Mouse (Mus musculus) urinary bladder, adult 18-20 months (tissue): Measurements from ENCODE around the gene Gal3st2.
A peak's percentile ranks its signal among the peaks of the same experiment; 100 is the strongest.
"Not testable (repeated sequence)": the region's sequence is repeated elsewhere in the genome, so short reads cannot be mapped to it uniquely, and the experiment has no call there.

Source experiments
- DNase-seq, 2 experiments: peaks; one replicate each; pipeline ENCODE4 v3.0.0; 2022; ENCODE audit warnings: low spot score in 2 of 2, mixed read lengths in 2 of 2

The Gal3st2 gene

GRCm38 (mm10) chr1:93861048-93861447, at the start of gene Gal3st2:
TSS of gene Gal3st2 (plus strand) at chr1:93861306.
- not testable (repeated sequence) for DNase-seq

- no peak for DNase-seq
Observed at GRCm38 (mm10) chr1:93811495-93812039, 49.5 kb upstream of the Gal3st2 start.

- DNase-seq, result no peak
Observed at GRCm38 (mm10) chr1:93817823-93818532, 43.1 kb upstream of the Gal3st2 start.

- DNase-seq, result no peak
Observed at GRCm38 (mm10) chr1:93818722-93819121, 42.4 kb upstream of the Gal3st2 start.

DNA sequence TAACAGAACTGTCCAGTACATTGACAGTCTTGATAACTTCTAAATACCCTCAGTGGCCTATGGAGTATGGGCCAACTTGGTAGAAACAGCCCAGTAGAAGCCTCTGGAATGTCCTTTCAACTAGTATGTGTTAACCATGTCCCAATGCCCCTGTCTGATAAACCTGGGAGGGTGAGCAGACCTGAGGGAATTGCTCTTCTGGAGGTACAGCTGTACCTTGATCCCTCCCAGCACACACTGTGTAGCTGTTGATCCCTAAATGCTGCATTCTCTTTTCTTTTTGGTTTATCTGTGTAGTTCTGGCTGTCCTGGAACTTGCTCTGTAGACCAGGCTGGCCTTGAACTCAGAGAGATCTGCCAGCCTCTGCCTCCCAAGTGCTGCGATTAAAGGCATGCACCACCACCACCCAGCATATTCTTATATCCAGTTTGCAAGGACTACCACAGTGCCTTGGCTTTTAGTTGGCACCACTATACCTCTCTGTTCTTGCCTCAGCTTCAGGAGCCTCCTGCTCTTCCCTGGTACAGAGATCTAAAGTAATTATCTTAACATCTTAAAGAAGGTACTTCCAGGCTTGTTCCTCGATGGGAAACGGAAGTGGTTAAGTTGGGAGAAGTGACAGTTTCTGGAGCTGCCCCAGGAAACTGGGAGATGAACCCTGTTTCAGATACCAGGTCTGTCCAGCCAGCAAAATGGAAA, 37.2 kb upstream of the Gal3st2 start:
- DNase-seq, result no peak

DNA sequence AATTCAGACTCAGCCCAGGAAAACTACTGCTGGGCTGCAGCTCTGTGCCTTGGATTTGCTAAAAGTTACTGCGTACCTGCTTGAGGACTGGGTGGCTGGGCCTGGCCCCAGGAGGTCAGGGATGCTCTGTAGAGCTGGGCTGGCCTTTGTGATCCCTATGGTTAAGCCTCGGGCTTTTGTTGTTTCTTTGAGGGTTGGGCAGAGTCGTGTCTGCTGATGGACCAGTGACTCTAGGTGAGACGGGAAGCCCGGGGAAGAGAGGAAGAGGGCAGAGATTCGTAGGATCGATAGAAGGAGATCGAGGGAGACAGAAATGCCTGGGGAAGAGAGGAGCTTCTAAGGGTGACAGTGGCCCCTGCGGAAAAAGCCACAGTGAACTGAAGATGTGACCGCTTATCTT, 36.5 kb upstream of the Gal3st2 start, which contains the start of gene D2hgdh:
Gene D2hgdh, plus strand, starts transcription at position 301 of the 400 bp plus-strand sequence.
- DNase-seq, result no peak

DNA sequence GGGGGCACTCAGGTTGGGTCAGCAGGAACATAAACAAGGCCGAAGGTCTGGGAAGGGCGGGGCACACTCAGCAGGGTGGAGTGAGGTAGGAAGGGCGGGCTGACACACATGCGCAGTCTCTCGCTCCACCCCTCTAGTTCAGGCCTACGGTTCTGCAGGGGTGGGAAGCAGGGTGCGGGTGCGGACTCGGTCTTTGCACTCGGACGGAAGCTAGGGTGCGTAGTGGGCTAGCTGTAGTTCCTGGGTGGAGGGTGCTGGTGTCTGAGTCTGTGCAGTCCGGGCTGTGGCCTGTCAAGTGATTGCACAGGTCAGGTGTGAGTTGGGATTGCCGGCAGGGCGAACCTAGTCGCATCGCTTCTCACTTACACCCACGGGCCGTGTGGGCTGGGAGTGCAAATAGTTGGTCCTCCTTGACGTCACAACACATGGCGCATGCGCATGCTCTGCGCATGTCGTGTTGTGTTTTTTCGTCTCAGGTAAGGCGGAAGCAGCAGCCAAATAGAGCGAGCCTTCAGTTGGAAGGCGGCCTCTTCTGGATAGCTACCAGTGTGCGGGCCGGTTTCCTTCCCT, 35.9 kb upstream of the Gal3st2 start:
- peak; percentile 92 to 93 for DNase-seq

- no peak for DNase-seq
Observed at GRCm38 (mm10) chr1:93825771-93826539, 35.2 kb upstream of the Gal3st2 start.

- DNase-seq, result no peak
Observed at GRCm38 (mm10) chr1:93826540-93826835, 34.6 kb upstream of the Gal3st2 start.

GRCm38 (mm10) chr1:93832754-93833360, 28.2 kb upstream of the Gal3st2 start:
- DNase-seq, result not testable (repeated sequence)

GRCm38 (mm10) chr1:93834671-93835150, 26.4 kb upstream of the Gal3st2 start:
- no peak for DNase-seq

DNA sequence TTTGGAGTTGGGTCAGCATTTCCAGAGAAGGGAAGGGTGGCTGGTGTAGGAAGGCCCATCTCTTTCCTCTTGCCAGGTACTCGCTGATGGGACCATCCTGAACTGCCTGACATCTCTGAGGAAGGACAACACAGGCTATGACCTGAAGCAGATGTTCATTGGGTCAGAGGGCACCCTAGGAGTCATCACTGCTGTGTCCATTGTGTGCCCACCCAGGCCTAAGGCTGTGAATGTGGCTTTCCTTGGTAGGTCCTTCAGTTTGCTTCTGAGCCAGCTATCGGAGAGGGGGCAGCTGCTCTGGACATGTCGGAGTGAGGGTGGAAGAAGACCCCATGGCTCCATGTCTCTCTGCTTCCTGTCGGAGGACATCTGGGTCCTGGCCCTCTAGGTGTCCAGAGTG, 25.9 kb upstream of the Gal3st2 start:
- DNase-seq, result no peak

GRCm38 (mm10) chr1:93835876-93836531, 25.1 kb upstream of the Gal3st2 start:
- DNase-seq, result no peak

DNA sequence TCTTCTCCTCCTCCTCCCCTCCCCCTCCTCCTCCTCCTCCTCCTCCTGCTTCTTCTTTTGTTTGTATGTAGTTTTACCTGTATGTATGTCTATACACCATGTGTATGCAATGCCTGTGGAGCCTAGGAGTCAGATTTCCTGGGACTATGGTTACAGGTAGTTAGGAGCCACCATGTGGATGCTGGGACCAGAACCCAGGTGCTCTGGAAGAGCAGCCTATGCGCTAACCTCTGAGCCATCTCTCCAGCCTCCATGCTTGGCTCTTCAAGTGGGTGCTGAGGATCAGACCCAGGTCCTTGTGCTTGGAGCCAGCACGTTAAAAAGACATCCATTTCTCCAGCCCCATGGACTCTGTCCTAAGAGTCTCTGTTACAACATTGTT, 24.6 kb upstream of the Gal3st2 start:
- DNase-seq, result no peak

DNA sequence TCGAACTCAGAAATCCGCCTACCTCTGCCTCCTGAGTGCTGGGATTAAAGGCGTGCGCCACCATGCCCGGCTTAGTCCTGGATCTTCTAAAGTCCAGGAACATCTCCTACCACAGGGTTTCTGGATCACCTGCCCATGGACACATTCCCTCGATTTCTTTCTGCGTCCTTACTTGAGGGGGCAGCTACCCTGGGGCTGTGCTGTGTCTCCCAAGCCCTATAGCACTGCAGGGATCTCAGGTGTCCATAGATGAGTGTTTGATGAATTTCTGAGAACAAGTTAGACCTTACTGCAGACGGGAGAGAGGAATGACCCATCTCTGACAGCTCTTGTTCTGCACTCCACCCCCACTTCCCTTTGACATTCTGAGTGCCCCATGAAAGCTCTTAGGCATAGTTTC, 23.8 kb upstream of the Gal3st2 start:
- DNase-seq, result no peak

DNA sequence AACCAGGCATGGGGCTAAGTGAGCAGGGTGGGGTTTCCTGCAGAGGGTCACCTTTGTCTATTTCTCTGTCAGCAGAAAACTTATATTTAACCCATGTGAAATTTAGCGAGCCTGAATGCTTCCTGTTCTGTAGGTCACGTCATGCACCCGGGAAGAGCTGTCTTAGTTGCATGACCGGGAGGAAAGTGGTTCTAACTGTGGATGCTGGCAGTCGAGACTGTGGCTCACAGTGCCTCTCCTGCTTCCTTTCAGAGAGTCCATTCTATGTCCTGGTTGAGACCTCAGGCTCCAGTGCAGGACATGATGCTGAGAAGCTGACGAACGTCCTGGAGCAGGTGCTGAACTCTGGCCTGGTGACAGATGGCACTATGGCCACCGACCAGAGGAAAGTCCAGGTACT, 22.5 kb upstream of the Gal3st2 start:
- DNase-seq, result not testable (repeated sequence)

DNA sequence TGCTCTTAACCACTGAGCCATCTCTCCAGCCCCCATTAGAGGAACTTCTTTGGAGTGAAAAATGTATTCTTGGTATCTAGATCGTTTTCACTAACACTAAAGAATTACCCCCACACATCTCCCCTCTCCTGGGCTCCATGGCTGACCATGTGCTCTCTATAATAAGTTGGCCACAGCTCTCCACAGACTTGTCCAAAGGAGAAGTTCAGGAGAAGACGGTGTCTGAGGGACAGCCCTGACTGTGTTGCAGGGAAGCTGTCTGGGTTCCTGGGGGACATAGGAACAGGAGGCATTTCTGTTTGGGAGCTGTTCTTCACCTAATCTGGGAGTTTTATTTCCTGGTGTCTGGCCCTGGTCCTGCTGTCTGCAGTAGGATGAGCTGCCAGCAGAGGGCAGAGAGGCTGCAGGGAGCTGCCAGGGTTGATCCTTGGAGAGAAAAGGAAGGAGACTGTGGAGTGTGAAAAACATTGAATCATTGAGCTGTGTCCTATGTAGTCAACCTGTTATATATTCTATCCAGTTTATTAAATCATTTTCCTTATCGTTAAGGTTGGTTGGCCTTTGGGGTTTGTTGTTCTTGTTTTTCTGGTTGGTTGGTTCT, 15.2 kb upstream of the Gal3st2 start:
- not testable (repeated sequence) for DNase-seq

GRCm38 (mm10) chr1:93855790-93856189, 5.3 kb upstream of the Gal3st2 start:
- not testable (repeated sequence) for DNase-seq

DNA sequence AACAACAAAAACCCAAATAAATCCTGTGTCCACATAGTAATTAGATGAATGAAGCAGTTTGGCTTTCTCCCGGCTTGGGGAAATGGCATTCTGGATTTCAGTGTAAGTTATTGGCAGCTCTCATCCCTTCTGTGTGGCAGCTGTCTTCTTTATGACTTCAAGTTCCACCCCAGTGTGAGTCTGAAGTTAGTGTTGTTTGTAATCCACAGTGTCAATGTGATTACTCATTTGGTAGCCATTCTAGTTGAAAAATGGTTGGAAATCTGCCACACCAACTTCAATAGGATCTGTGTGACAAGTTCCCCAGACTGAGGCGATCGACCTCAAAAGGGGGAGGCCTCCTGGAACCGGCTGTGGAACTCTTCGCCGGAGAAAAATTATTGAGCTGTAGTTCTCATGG, 3.7 kb upstream of the Gal3st2 start:
- no peak for DNase-seq

GRCm38 (mm10) chr1:93857991-93858390, 3.1 kb upstream of the Gal3st2 start:
- no peak for DNase-seq
